Mouse (Mus musculus): ENCODE results near the gene Trmt1. TPM values are rescaled to one million over a fixed set of nuclear protein-coding genes. Genes with fewer than 3 reads are reported as not detected.

The Trmt1 gene
- polyA plus RNA-seq, 1 experiment from 2014 or later, result 50.0 TPM

DNA sequence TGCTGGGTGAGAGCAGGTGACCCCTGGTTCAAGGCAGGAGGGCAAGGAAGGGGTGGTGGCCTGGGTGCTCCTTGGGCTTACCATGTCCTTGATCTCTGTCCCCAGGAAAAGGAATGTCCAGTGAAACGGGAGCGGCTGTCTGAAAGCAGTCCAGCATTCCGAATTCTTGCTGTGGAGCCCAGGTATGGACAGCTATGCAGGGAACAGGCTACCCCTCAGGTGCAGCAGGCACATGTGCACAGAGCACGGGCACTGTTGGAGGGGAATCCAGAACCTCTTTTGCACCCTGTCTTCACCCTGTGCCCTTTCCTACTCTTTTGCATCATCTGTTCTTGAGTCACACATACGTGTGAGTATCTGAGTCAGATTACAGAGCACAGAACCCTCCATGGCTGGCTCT lies 12.2 kb downstream of the Trmt1 start:
- H3K27me3 ChIP-seq (ENCODE audit: control insufficient read depth, insufficient read depth, low read length), result peaks cover 12% of the 10 kb centered on the region
- 90% methylated on average over 5 of the region's 5 CpGs for WGBS
- H3K9me3 ChIP-seq (ENCODE audit: control insufficient read depth, low read length), result no peaks in the 10 kb centered on the region
- H3K4me2 ChIP-seq (ENCODE audit: low read length), result no peak overlapping the region
- peaks cover 60% of the 10 kb centered on the region for H3K36me3 ChIP-seq (ENCODE audit: control insufficient read depth, insufficient read depth, low read length)
- peaks cover 6 to 17% of the 10 kb centered on the region in 2 experiments; a peak in 3 of 4 replicates for H3K4me1 ChIP-seq (ENCODE audit: control insufficient read depth in 2 of 2, insufficient read depth in 2 of 2, low read length in 2 of 2)
- H3K9ac ChIP-seq (ENCODE audit: low read length), result no peak overlapping the region
- ATAC-seq (ENCODE audit: insufficient number of reproducible peaks, insufficient read depth, low FRiP score, low read depth), result no peak
- no peak overlapping the region for H3K4me3 ChIP-seq (ENCODE audit: control insufficient read depth in 1 of 2, insufficient read depth in 1 of 2, low read depth in 1 of 2, low read length in 2 of 2)
- H3K27ac ChIP-seq (replicated peaks in 1 of 2; ENCODE audit: control insufficient read depth in 1 of 2, insufficient read depth in 1 of 2, low read depth in 2 of 2, low read length in 2 of 2), result peak overlapping the region; percentile 26 to 85; a peak in 2 of 4 replicates

- Histone ChIP-seq H3K27me3 (ENCODE audit: control insufficient read depth, insufficient read depth, low read length) (peaks cover 19% of the 10 kb centered on the region), H3K9ac (ENCODE audit: low read length) (peak overlapping the region; percentile 25; the same call in 1 of the 2 replicates), H3K4me3 (ENCODE audit: control insufficient read depth in 1 of 2, insufficient read depth in 1 of 2, low read depth in 1 of 2, low read length in 2 of 2) (no peak overlapping the region), H3K36me3 (ENCODE audit: control insufficient read depth, insufficient read depth, low read length) (peaks cover 53% of the 10 kb centered on the region), H3K4me2 (ENCODE audit: low read length) (peak overlapping the region; percentile 32), H3K9me3 (ENCODE audit: control insufficient read depth, low read length) (no peaks in the 10 kb centered on the region), H3K4me1 (ENCODE audit: control insufficient read depth in 2 of 2, insufficient read depth in 2 of 2, low read length in 2 of 2) (peaks cover 6 to 19% of the 10 kb centered on the region in 2 experiments; a peak in 3 of 4 replicates), H3K27ac (replicated peaks in 1 of 2; ENCODE audit: control insufficient read depth in 1 of 2, insufficient read depth in 1 of 2, low read depth in 2 of 2, low read length in 2 of 2) (peak overlapping the region; percentile 31 to 85)
- WGBS, result 74% methylated on average over 9 of the region's 9 CpGs
- ATAC-seq (ENCODE audit: insufficient number of reproducible peaks, insufficient read depth, low FRiP score, low read depth), result no peak
These were observed 12.9 kb downstream of the Trmt1 start for GRCm38 (mm10) chr8:84698929-84699401.

DNA sequence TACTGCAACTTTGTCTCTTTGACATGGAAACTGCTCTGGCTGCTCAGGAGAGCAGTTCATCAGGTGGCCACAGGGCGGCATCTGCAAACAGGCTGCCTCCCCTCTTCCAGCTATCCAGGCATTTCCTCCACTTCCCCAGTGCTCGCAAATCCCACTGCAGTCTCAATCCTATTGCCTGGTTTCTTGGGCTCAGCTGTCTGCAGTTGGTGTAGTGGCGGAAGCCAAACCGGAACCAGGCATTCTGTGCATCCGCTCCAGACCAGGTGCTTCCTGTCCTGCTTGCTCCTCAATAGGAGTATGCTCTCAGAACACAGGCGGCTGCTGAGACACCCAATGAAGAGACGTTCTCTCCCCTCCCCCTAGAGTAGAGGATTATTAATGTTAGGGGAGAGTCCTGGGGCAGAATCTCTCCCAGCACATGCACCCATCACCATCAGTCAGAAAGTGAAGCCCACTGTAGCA lies 13.8 kb downstream of the Trmt1 start:
- no peaks in the 10 kb centered on the region for H3K9me3 ChIP-seq (ENCODE audit: control insufficient read depth, low read length)
- H3K36me3 ChIP-seq (ENCODE audit: control insufficient read depth, insufficient read depth, low read length), result peaks cover 47% of the 10 kb centered on the region
- no peak overlapping the region for H3K9ac ChIP-seq (ENCODE audit: low read length)
- H3K4me1 ChIP-seq (ENCODE audit: control insufficient read depth in 2 of 2, insufficient read depth in 2 of 2, low read length in 2 of 2), result peaks cover 10 to 26% of the 10 kb centered on the region in 2 experiments; a peak in 3 of 4 replicates
- no peak overlapping the region for H3K4me3 ChIP-seq (ENCODE audit: control insufficient read depth in 1 of 2, insufficient read depth in 1 of 2, low read depth in 1 of 2, low read length in 2 of 2)
- 54% methylated on average over 7 of the region's 7 CpGs for WGBS
- peak overlapping the region; percentile 63 to 85 for H3K27ac ChIP-seq (replicated peaks in 1 of 2; ENCODE audit: control insufficient read depth in 1 of 2, insufficient read depth in 1 of 2, low read depth in 2 of 2, low read length in 2 of 2)
- peaks cover 26% of the 10 kb centered on the region for H3K27me3 ChIP-seq (ENCODE audit: control insufficient read depth, insufficient read depth, low read length)
- peak overlapping the region; percentile 32; the same call in 1 of the 2 replicates for H3K4me2 ChIP-seq (ENCODE audit: low read length)
- ATAC-seq (ENCODE audit: insufficient number of reproducible peaks, insufficient read depth, low FRiP score, low read depth), result peak; percentile 52

DNA sequence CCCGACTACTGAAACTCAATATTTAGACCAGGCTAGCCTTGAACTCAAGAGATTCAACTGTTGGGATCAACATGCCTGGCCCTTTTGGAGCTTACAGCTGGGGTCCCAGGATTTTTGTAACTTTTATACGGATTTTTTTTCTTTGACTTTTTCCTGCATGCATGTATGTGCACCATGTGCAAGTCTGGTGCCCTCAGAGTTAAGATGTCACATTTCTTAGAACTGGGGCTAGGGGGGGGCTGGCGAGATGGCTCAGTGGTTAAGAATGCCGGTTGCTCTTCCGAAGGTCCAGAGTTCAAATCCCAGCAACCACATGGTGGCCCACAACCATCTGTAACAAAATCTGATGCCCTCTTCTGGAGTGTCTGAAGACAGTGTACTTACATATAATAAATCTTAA lies 14.4 kb downstream of the Trmt1 start:
- Histone ChIP-seq H3K36me3 (ENCODE audit: control insufficient read depth, insufficient read depth, low read length) (peaks cover 41% of the 10 kb centered on the region), H3K9me3 (ENCODE audit: control insufficient read depth, low read length) (no peaks in the 10 kb centered on the region), H3K4me1 (ENCODE audit: control insufficient read depth in 2 of 2, insufficient read depth in 2 of 2, low read length in 2 of 2) (peaks cover 10 to 31% of the 10 kb centered on the region in 2 experiments; a peak in 3 of 4 replicates), H3K4me2 (ENCODE audit: low read length) (0 out of 2 replicates have a peak overlapping the region, but pooled peaks have one; percentile 32), H3K9ac (ENCODE audit: low read length) (no peak overlapping the region), H3K27me3 (ENCODE audit: control insufficient read depth, insufficient read depth, low read length) (peaks cover 32% of the 10 kb centered on the region), H3K4me3 (ENCODE audit: control insufficient read depth in 1 of 2, insufficient read depth in 1 of 2, low read depth in 1 of 2, low read length in 2 of 2) (no peak overlapping the region), H3K27ac (replicated peaks in 1 of 2; ENCODE audit: control insufficient read depth in 1 of 2, insufficient read depth in 1 of 2, low read depth in 2 of 2, low read length in 2 of 2) (peak overlapping the region; percentile 63 to 85)
- 76% methylated on average over 5 of the region's 5 CpGs for WGBS
- no peak for ATAC-seq (ENCODE audit: insufficient number of reproducible peaks, insufficient read depth, low FRiP score, low read depth)

- H3K4me1 ChIP-seq (ENCODE audit: control insufficient read depth in 2 of 2, insufficient read depth in 2 of 2, low read length in 2 of 2), result peaks cover 10 to 31% of the 10 kb centered on the region in 2 experiments; a peak in 3 of 4 replicates
- 6% methylated on average over 34 of the region's 34 CpGs for WGBS
- peak within 1 kb of the TSS; percentile 72 for H3K9ac ChIP-seq (ENCODE audit: low read length)
These were observed 15.1 kb downstream of the Trmt1 start, which contains the start of gene Lyl1 for GRCm38 (mm10) chr8:84700941-84701911. TSS of gene Lyl1 (plus strand) at chr8:84701457.

DNA sequence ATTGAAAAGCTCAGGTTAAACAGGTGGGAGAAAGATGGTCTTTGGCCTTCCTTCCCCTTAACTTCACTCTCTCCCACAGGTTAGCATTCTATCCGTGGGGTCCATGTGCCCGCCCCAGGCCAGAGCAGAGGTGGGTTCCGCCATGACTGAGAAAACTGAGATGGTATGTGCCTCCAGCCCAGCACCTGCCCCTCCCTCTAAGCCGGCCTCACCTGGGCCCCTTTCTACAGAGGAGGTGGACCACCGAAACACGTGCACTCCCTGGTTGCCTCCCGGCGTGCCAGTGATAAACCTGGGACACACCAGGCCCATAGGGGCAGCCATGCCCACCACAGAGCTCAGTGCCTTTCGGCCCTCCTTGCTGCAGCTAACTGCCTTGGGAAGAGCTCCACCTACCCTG lies 16.5 kb downstream of the Trmt1 start:
- Histone ChIP-seq H3K36me3 (ENCODE audit: control insufficient read depth, insufficient read depth, low read length) (peaks cover 21% of the 10 kb centered on the region), H3K4me3 (ENCODE audit: control insufficient read depth in 1 of 2, insufficient read depth in 1 of 2, low read depth in 1 of 2, low read length in 2 of 2) (peak overlapping the region; percentile 32 to 42), H3K4me1 (ENCODE audit: control insufficient read depth in 2 of 2, insufficient read depth in 2 of 2, low read length in 2 of 2) (peaks cover 12 to 41% of the 10 kb centered on the region in 2 experiments; a peak in 3 of 4 replicates), H3K9ac (ENCODE audit: low read length) (peak overlapping the region; percentile 72), H3K27ac (replicated peaks in 1 of 2; ENCODE audit: control insufficient read depth in 1 of 2, insufficient read depth in 1 of 2, low read depth in 2 of 2, low read length in 2 of 2) (peak overlapping the region; percentile 29 to 85; a peak in 3 of 4 replicates), H3K4me2 (ENCODE audit: low read length) (peak overlapping the region; percentile 65), H3K9me3 (ENCODE audit: control insufficient read depth, low read length) (no peaks in the 10 kb centered on the region), H3K27me3 (ENCODE audit: control insufficient read depth, insufficient read depth, low read length) (peaks cover 42% of the 10 kb centered on the region)
- WGBS, result 66% methylated on average over 9 of the region's 9 CpGs
- no peak for ATAC-seq (ENCODE audit: insufficient number of reproducible peaks, insufficient read depth, low FRiP score, low read depth)

More at GRCm38 (mm10) chr8:84700941-84701911, 15.1 kb downstream of the Trmt1 start, which contains the start of gene Lyl1:
- Histone ChIP-seq H3K9me3 (ENCODE audit: control insufficient read depth, low read length) (no peaks in the 10 kb centered on the region), H3K4me2 (ENCODE audit: low read length) (peak within 1 kb of the TSS; percentile 65), H3K27ac (replicated peaks in 1 of 2; ENCODE audit: control insufficient read depth in 1 of 2, insufficient read depth in 1 of 2, low read depth in 2 of 2, low read length in 2 of 2) (peak within 1 kb of the TSS; percentile 69 to 85), H3K27me3 (ENCODE audit: control insufficient read depth, insufficient read depth, low read length) (peaks cover 35% of the 10 kb centered on the region), H3K4me3 (ENCODE audit: control insufficient read depth in 1 of 2, insufficient read depth in 1 of 2, low read depth in 1 of 2, low read length in 2 of 2) (peak within 1 kb of the TSS; percentile 32 to 42), H3K36me3 (ENCODE audit: control insufficient read depth, insufficient read depth, low read length) (peaks cover 34% of the 10 kb centered on the region)
- peak; percentile 71 for ATAC-seq (ENCODE audit: insufficient number of reproducible peaks, insufficient read depth, low FRiP score, low read depth)

GRCm38 (mm10) chr8:84702963-84703465 lies 16.9 kb downstream of the Trmt1 start:
- Histone ChIP-seq H3K4me1 (ENCODE audit: control insufficient read depth in 2 of 2, insufficient read depth in 2 of 2, low read length in 2 of 2) (peaks cover 12 to 45% of the 10 kb centered on the region in 2 experiments; a peak in 3 of 4 replicates), H3K27ac (replicated peaks in 1 of 2; ENCODE audit: control insufficient read depth in 1 of 2, insufficient read depth in 1 of 2, low read depth in 2 of 2, low read length in 2 of 2) (peak overlapping the region in 1 of 2 experiments; percentile 85; a peak in 2 of 4 replicates), H3K36me3 (ENCODE audit: control insufficient read depth, insufficient read depth, low read length) (peaks cover 20% of the 10 kb centered on the region), H3K9ac (ENCODE audit: low read length) (peak overlapping the region; percentile 72), H3K9me3 (ENCODE audit: control insufficient read depth, low read length) (no peaks in the 10 kb centered on the region), H3K4me2 (ENCODE audit: low read length) (peak overlapping the region; percentile 65), H3K27me3 (ENCODE audit: control insufficient read depth, insufficient read depth, low read length) (peaks cover 47% of the 10 kb centered on the region), H3K4me3 (ENCODE audit: control insufficient read depth in 1 of 2, insufficient read depth in 1 of 2, low read depth in 1 of 2, low read length in 2 of 2) (peak overlapping the region; percentile 32 to 42)
- ATAC-seq (ENCODE audit: insufficient number of reproducible peaks, insufficient read depth, low FRiP score, low read depth), result no peak
- 70% methylated on average over 6 of the region's 6 CpGs for WGBS

All from heart, embryonic 14.5 days (tissue).